Mouse (Mus musculus) stomach, postnatal 0 days (tissue): ENCODE data around the gene Ntn1.

Source experiments
- CTCF ChIP-seq: IDR thresholded peaks from 2 replicates; pipeline ENCODE4 v1.5.1; 2016; ENCODE audit warnings: antibody characterized with exemption, low read depth, mild to moderate bottlenecking, moderate library complexity
- EP300 ChIP-seq: optimal IDR thresholded peaks from 2 replicates; pipeline ENCODE3; 2016; ENCODE audit warnings: antibody characterized with exemption

DNA sequence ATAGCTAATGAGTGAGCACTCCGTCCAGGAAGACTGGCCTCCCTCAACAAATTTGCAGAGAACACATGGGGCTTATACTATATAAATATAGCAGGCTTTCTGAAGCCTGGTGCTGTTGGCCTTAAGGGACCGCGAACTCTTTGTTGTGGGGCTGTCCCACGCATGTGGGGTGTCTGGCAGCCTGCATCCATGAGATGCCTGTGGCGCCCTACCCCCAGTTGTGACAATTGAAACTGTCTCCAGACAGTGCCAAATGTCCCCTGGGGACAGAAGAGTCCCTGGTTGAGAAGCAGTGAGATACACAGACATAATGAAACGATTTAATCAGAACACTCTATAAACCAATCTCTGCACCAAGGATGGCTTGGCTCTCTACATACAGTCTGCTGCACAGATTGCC is 150.5 kb downstream of the Ntn1 start:
- TF ChIP-seq CTCF (no peak), EP300 (no peak)
